Mouse (Mus musculus) brain, embryonic 14.5 days (tissue): ENCODE results near the gene Gm21860.

ENCODE experiments used
- CTCF ChIP-seq: fragments of 200-500 bp; IDR thresholded peaks from 2 replicates; pipeline ENCODE4 v1.5.1; 2012; ENCODE audit warnings: inconsistent platforms, mild to moderate bottlenecking, moderate library complexity, borderline replicate concordance; ENCODE audit not compliant: insufficient read depth, insufficient read length; ENCODE audit errors: extremely low read depth
- POLR2A ChIP-seq: fragments of 200-500 bp; IDR thresholded peaks from 2 replicates; pipeline ENCODE4 v1.6.1; 2012; ENCODE audit warnings: mild to moderate bottlenecking, inconsistent platforms, borderline replicate concordance; ENCODE audit not compliant: poor library complexity, insufficient read depth, insufficient read length, severe bottlenecking; ENCODE audit errors: extremely low read depth

- TF ChIP-seq CTCF (no peak), POLR2A (no peak)
Measured at GRCm38 (mm10) chrY:90737606-90738430, 16.8 kb downstream of the Gm21860 start.
